Mouse (Mus musculus) inflammation-experienced regulatory T-cells, adult 6 months (primary cell): ENCODE measurements around the gene Gbp2. TPM values are rescaled to one million over a fixed set of nuclear protein-coding genes. Genes with fewer than 3 reads are reported as not detected.
"Not testable (repeated sequence)": the region's sequence is repeated elsewhere in the genome, so short reads cannot be mapped to it uniquely, and the experiment has no call there.

Experiments used
- ATAC-seq: one replicate; pipeline ENCODE4 v1.8.0; 2017
- polyA plus RNA-seq, 3 experiments: library from polyadenylated mRNA; unstranded; fragments of 100-300 nt; shearing (Covaris generic); gene quantifications; one replicate each; pipeline ENCODE4 v1.2.1; 2017

The Gbp2 gene
- 100 to 1,000 TPM; 114 to 125 (median 118) TPM for polyA plus RNA-seq

DNA sequence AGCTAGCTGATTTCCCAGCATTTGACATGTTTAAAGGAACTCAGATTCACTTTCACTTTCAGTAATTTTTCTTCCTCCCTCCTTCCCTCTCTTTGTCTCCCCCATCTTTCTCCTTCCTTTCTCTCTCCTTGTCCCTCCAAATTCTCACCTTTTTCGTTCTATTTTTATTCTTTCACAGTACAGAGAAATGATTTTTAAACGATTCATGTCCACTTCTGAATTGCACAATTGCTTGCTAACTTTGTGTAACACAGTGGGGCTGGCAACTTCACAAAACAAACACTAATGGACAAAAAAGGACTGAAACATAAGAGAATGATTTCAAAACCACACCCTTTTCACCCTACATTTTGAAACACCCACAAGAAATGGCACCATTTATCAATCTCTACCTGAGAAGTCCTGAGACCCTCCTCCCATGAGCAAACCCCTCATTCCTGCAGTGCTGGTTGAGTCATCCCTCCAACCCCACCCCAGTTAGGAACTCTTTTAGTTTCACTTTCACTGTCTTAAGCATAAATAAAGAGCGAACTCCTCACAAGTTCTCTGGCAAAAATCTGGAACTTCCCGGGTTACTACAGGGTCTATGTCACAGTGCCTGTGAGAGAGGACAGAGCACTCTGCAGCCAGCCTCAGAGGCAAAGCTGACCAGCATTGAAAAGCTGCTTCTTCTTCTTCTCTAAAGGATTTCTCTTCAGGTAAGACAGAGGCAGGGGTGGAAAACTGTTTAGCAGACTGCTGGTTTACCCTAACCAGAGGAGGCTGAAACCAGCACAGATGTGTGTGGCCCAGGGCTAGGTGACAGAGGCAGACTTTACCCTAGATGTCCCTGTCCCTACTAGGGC, at the start of gene Gbp2:
Gene Gbp2 (plus strand): TSS at position 492 of the 845 bp plus-strand sequence.
- ATAC-seq: peak; percentile 54

DNA sequence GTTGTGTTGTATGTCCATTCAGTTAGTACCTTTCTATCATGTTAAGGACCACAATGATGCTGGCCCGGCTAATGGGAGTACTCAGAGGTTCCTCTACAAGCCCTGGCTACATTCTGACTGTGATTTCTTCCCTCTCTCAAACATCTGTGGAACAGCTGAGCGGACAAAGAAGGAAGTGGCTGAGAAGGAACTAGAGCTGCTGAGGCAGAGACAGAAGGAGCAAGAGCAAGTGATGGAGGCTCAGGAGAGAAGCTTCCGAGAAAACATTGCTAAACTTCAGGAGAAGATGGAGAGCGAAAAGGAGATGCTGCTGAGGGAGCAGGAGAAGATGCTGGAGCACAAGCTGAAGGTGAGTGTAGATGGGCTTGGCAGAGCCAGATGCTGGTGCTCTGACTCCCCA, 49.7 kb upstream of the Gbp2 start:
- no peak for ATAC-seq

DNA sequence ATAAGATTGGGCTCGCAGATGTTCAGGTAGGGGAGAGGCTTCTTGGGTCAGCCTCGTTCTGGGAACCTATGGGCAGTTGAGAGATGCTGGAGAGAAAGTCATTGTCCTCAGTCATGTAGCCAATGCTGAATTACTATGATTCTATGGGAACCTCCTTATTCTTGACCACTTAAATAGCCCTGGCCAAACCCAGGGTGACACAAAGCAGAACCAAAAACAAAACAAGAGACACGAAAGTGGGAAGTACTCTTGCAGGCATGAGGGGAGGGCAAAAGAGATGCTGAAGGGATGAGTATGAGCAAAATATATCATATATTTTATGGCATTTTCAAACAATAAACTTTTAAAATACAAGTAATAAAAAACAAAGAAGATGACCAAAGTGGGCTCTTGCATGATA, 43.3 kb upstream of the Gbp2 start:
- ATAC-seq: no peak

DNA sequence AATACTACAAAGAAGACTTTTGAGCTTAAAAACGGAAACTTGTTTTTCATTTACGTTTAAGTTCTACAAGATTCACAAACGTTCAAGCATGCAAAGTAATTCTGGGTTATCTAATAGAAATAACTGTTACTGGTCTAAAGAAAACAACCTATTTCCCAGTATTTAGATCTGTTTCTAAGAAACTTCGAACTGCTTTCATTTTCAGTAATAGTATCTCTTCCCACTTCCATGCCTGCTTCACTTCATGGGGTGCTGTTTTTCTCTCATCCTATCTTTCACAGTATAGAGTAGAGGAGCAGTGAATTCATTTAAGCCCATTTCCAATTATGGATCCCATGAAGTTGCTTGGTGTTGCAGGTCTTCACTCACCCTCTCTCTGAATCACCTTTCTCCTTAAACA, 42.1 kb upstream of the Gbp2 start:
- peak; percentile 71 for ATAC-seq

DNA sequence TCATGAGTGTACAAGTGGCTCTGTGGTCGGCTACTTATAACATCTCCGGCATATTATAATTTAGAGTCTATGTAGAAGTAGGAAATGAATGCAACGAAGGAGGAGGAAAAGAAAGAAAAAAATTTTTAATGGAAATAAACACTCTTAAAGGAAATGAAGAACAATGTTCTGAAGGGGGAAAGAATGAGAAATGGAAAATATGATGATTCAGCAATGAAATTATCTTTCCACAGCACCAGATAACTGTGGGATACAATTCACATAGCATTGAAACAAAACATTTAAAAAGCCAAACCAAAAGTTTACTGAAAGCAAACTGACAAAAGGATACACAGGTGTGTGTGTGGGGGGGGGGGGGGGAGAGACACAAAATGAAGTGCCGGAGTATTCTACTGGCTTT, 37.3 kb upstream of the Gbp2 start:
- no peak for ATAC-seq

DNA sequence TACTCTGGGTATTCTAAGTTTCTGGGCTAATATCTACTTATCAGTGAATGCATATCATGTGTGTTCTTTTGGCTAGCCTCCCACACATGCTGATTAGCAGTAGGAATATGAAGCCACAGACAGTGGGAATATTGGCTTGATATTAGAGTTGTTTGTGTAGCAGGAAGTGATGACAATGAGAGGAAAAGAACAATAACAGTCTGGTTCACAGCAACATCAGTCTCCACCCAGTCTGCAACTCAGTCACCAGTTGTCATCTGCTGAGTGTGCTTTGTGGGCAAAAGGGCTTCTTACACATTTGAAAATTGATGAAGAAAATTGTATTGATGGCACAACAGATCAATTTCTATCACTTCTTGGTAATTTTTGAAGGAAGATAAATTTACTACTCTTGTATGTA, 33.0 kb upstream of the Gbp2 start:
- ATAC-seq: peak; percentile 84

DNA sequence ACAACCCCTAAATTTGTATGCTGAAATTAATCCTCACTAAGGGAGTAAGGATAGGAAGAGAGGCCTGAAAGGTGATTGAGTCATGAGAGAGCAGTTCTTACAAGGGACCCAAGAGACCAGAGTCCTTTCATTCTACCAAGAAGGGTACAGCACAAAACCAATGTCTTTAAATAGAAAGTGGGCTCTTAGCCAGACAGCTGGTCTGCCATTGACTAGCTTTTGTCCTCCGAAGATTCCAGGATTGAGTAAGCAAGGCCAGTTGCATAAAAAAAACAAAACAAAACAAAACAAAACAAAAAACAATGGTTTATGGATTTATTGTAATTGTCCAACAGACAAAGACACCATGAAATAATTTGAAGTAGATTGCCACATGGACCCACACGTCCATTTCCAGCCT, 31.5 kb upstream of the Gbp2 start:
- no peak for ATAC-seq

DNA sequence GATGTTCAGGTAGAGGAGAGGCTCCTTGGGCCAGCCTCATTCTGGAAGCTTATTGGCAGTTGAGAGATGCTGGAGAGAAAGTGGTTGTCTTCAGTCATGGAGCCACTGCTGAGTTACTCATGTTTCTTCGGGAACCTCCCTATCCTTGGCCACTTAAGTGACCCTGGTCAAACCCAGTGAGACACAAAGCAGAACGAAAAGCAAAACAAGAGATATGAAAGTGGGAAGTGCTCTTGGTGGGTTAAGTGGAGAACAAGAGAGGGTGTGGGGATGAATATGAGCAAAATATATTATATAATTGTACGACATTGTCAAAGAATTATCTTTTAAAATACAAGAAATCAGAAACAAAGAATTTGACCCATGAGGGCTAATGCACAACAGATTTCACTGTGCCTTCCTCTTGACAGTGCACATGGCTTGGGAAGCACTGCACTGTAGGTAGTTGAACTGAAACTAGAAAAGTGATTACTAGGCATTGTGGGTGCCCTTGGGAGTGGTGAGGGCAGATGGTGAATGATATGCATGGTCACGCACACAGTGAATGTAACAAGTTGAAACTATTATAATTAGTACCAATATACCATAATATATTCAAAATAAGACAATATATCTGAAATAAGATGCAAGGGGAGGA, 29.9 kb upstream of the Gbp2 start:
- no peak for ATAC-seq

DNA sequence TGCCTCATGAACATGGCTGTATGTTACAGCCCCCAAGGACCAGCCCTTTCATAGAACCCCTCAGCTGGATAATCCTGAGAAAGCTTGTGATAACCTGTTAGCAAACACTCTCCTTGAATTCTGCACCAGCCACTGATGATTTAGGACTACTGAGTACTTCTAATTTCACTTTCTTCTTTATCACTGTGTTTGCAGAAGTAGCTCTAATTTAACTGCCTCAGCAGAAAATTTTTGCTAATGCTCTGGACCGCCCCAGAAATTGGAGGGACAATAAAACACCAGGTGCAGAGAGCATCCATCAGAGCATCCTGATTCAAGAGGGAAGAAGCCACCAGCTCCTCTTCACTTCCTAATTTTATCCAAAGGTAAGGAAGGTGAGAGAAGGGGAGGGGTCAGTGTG, 25.9 kb upstream of the Gbp2 start, which contains the start of gene Gbp2b:
Gene Gbp2b (plus strand): TSS at position 301 of the 400 bp plus-strand sequence.
- no peak for ATAC-seq

DNA sequence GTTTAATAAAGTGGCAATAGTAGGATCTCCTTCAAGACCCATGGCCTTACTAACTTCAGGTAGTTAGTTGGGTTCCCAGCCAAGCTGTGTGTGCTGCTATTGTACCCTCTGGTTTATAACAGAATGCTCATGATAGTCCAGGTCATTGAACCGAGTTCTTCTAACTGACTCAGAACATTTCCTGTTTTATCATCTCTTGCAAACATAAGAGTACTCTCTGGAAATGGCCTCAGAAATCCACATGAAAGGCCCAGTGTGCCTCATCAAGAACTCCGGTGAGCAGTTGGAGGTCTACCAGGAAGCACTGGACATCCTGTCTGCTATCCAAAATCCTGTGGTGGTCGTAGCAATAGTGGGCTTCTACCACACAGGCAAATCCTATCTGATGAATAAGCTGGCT, 22.5 kb upstream of the Gbp2 start:
- peak; percentile 27 for ATAC-seq

DNA sequence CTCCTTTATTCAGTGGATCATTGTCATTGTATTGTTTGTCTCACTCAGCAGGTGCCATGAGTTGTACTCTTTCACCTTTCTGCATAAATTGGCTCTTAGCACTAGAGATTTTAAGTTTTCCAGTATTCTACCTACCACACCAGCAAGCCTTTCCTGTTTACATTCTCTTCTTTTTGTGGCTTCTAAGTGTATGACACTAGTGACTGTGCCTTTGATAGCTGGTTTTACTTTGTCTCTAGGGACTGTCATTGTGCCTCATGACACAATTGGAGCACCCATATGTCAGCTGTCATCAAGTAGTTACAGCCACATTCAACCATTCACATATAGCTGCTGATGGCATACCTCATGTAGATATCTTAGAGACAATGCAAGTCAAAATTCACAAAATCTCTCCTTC, 18.7 kb upstream of the Gbp2 start:
- ATAC-seq: peak; percentile 60

DNA sequence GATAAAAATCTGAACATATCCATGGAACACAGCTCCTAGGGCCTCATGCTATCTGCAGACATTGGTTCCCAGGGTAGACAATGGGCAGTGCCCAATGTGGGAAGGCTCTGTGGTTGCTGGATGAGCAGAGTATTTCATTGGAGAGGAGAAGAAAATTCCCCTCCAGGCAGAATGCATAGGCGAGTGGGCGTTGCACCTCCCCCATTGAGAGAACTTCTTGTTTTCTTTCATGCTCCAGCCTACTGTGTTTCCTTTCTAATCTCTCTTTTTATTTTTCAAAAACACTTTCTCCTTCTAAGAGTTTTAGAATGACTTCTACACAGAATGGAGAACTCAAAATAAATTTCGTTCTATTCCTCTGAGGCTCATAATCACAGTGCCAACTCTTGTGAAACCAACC, 1.7 kb upstream of the Gbp2 start:
- ATAC-seq: peak; percentile 15

DNA sequence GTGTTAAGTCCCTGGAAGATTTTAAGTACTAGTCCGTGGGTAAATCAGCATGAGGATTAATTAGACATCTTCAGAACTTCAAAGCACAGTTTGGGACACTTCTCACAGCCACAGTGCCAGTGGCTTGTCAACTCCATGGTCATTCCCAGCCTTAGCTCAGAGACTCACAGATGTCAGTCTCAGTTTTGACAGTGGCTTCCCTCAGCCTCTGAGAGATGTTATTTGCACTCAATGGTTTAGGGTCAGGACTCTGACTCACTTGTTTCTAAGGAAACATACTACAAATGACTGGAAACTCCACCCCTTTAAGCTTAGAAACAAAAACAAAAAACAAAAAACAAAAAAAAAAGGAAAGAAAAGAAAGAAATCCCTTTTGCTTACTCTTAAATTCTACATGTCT, 796 bp upstream of the Gbp2 start:
- ATAC-seq: peak; percentile 63

DNA sequence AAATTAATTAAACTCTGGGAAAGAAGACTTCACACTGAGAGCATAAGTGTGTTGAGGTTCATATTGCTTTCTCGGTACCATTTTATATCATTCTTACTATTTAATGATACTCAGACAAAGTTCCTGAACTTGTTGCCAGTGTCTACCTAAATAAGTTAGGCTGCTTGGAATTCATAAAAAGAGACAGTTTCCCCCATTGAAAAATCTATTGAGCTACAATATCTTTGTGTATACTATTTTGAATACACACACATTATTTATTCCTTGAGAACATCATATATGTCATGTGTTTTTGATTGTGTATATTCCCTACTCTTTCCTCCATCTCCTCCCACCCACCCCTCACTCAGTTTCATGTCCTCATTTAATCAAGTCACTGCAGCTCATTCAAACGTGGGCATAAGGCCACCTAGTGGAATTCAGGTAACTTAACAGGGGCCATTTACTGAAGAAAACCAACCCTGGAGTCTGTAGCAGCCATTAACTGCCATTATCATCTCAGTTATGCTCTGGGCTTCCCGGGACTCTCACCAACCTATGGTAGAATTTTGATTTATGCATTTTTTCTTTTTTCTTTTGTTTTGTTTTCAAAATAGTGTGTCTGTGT, 657 bp downstream of the Gbp2 start:
- peak; percentile 73 for ATAC-seq

DNA sequence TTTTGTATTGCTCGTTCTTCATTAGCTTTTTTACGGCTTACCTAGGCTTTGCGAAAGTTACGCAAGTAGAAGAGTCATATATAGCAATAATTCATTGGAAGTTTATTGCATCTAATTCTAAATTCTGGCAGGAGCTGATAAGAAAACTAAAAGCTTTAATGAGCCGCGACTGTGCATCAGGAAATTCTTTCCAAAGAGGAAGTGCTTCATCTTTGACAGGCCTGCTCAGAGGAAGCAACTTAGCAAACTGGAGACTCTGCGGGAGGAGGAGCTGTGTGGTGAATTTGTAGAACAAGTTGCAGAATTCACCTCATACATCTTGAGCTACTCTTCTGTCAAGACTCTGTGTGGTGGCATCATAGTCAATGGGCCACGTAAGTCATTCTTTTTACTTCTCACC, 10.0 kb downstream of the Gbp2 start:
- ATAC-seq: no peak

DNA sequence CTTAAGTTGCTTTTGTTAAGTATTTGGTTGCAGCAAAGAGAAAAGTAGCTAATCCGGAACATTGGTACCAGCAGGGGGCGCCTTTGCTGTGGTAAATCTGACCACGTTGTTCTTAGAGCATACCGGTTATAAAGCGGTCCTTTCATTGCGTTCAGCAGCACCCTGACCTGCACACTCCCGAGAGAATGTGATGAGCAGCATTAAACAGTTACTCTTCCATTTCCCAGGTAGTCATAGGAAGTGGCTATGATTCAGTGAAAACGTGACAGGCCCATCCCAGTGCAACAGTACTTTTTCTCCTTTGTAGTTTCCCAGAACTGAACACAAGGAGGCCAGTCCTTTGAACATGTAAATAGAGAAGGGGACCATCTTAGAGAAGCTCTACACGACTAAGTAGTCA, 19.8 kb downstream of the Gbp2 start:
- peak; percentile 65 for ATAC-seq

DNA sequence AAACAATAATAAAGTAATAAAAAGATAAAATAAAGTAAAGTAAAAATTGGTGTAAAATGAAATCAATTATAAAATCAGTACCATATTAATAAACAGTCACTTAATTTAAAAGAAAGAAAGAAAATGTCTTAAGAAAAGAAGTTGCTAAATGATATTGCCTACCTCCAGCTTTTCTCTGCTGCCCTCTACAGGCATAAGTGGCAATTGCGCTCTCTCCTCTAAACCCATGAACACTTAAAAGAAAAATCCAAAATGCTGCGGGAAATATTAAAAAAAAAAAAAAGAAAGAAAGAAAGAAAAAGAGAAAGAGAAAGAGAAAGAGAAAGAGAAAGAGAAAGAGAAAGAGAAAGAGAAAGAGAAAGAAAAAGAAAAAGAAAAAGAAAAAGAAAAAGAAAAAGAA, 25.5 kb downstream of the Gbp2 start:
- ATAC-seq: peak; percentile 69

DNA sequence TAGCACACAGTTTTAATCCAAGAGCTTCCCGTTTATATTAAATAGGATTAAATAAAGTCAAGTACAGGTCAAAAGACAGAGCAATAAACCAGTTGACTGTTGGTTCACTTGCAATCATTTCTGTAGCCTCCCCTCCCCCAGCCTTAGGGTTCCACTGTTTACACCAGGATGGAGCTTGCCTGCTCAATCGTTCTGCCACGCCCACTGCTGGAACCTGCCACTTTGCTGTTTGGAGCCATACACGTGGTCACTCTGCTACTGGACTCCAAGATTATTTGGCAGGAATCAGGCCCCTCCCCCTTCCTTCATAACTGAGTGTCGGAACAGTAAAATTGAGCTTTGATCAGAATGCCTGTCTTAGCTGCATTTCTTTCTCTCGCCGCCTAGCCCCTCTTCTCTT, 27.4 kb downstream of the Gbp2 start:
- ATAC-seq: not testable (repeated sequence)

DNA sequence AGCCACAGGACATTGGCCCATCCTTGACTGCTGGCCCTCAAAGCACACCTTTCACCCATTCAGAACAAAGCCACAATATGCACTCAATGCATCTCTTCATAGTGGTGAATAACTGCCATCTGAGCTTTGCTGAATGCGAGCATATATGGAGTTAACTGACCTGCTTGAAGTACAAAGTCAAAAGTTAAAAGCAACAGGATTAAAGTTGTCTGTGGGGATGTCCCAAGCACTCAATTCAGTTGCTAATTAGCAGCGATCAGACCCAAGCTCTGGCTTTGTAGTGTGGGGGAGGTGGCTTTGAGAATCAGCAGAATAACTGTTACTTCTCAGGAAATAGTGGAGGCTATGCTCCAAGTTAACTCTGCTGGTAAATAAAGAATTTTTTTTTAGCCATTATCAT, 29.8 kb downstream of the Gbp2 start:
- ATAC-seq: no peak

DNA sequence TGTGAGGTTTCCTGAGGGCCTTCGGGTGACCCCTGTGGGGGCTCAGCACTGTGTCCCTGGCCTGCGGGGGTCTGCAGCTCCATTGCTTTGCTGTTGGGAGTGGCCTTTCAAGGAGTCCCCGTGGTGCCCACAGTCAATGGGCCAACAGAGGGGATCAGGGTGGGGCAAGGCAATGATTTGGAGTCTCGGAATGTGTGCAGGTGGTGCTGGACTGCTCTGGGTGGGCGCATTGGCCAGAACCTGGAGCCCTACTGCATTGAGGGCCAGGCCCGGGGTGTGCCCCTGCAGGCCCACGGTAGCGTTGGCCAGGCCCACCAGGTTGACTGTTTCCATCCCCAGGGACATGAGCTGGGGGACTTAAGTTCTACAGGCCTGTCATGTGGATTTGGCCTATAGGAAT, 44.3 kb downstream of the Gbp2 start:
- no peak for ATAC-seq

DNA sequence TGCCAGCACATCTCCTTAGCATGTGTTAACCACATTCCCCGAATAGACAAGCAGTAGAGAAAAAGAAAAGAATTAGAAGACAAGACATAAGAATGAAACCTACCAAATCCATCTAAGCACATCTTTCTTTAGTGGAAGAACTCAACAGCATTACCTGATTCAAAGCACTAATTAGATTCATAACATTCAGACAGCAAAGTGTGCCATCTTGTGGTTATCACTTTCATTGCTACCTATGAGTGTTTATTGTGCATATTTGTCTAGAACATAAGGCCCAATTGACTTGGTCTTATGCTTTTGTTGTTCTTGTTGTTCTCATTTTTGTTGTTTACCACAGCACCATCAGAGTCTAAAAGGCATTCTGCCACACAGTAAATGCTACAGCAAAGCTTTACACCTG, 54.2 kb downstream of the Gbp2 start:
- peak; percentile 73 for ATAC-seq
